Mouse (Mus musculus) hindbrain, embryonic 10.5 days (tissue): ENCODE data around the gene Rnd1. TPM values are rescaled to one million over a fixed set of nuclear protein-coding genes. Genes with fewer than 3 reads are reported as not detected.

Experiments used
- DNase-seq: peaks from one replicate; pipeline ENCODE4 v3.0.0-alpha.2; 2017; ENCODE audit warnings: low spot score
- H3K27ac ChIP-seq: fragments of 300-500 bp; sonication (generic); 2 replicates; pipeline ENCODE4 v1.5.1; 2016; ENCODE audit warnings: mild to moderate bottlenecking, moderate library complexity
- H3K27me3 ChIP-seq: fragments of 300-500 bp; sonication (generic); 2 replicates; pipeline ENCODE4 v1.6.1; 2016; ENCODE audit warnings: mild to moderate bottlenecking; ENCODE audit not compliant: poor library complexity, insufficient read depth, severe bottlenecking
- H3K36me3 ChIP-seq: fragments of 300-500 bp; sonication (generic); 2 replicates; pipeline ENCODE4 v1.6.1; 2016; ENCODE audit warnings: mild to moderate bottlenecking, moderate library complexity
- H3K4me1 ChIP-seq: fragments of 300-500 bp; sonication (generic); replicated peaks from 2 replicates; pipeline ENCODE4 v1.6.1; 2016; ENCODE audit warnings: mild to moderate bottlenecking
- H3K4me3 ChIP-seq: fragments of 300-500 bp; sonication (generic); 2 replicates; pipeline ENCODE4 v1.5.1; 2016; ENCODE audit warnings: mild to moderate bottlenecking, moderate library complexity
- H3K9me3 ChIP-seq: fragments of 300-500 bp; sonication (generic); 2 replicates; pipeline ENCODE4 v1.6.1; 2016; ENCODE audit warnings: mild to moderate bottlenecking, moderate library complexity
- WGBS: fragments of 180-500 bp; shearing (Covaris S2); methylation state at CpG from one replicate; pipeline ENCODE4 v1.1.7; 2016; 5-methylcytosine and 5-hydroxymethylcytosine counted together
- polyA plus RNA-seq: library from polyadenylated mRNA; unstranded; fragments of >200 nt; fragmentation: Nextera tagmentation; extraction: Ambion mirVana; gene quantifications from 2 replicates; pipeline ENCODE4 v1.2.1, GENCODE M21; 2016

Gene Rnd1
- polyA plus RNA-seq, 1 experiment from 2014 or later: 5.8 TPM

- Histone ChIP-seq H3K4me3 (no peak overlapping the region), H3K27ac (peak overlapping the region; percentile 62; the same call in 1 of the 2 replicates), H3K36me3 (no peaks in the 10 kb centered on the region), H3K4me1 (peaks cover 32% of the 10 kb centered on the region), H3K27me3 (peaks cover 11% of the 10 kb centered on the region; the same call in 1 of the 2 replicates), H3K9me3 (no peaks in the 10 kb centered on the region)
- no peak for DNase-seq
- WGBS: 56% methylated on average over 6 of the region's 6 CpGs
These were observed 62.3 kb downstream of the Rnd1 start for GRCm38 (mm10) chr15:98614971-98615370.

- Histone ChIP-seq H3K4me3 (no peak overlapping the region), H3K27ac (peak overlapping the region; percentile 62; the same call in 1 of the 2 replicates), H3K4me1 (peaks cover 36% of the 10 kb centered on the region), H3K27me3 (peaks cover 13% of the 10 kb centered on the region; the same call in 1 of the 2 replicates), H3K9me3 (no peaks in the 10 kb centered on the region), H3K36me3 (no peaks in the 10 kb centered on the region)
- no peak for DNase-seq
- WGBS: 70% methylated on average over 9 of the region's 9 CpGs
These were observed 62.7 kb downstream of the Rnd1 start for GRCm38 (mm10) chr15:98614551-98614950.

Other genes starting within 250 kb of the Rnd1 start
- not detected in 2 replicates for gene Olfr282, start 246.2 kb downstream of the Rnd1 start, polyA plus RNA-seq
- not detected in 2 replicates for gene Olfr281, start 224.9 kb downstream of the Rnd1 start, polyA plus RNA-seq
- not detected in 2 replicates for gene OR5BS1P, start 207.6 kb downstream of the Rnd1 start, polyA plus RNA-seq
- 0.22 and 0.48 TPM in 2 replicates for gene Lalba, start 194.7 kb downstream of the Rnd1 start, polyA plus RNA-seq
- gene Olfr279, start 185.1 kb downstream of the Rnd1 start, polyA plus RNA-seq: not detected in 2 replicates
- 134 and 151 TPM in 2 replicates for gene Kansl2, start 143.2 kb downstream of the Rnd1 start, polyA plus RNA-seq
- 53.7 and 57.6 TPM in 2 replicates for gene Ccnt1, start 106.5 kb downstream of the Rnd1 start, polyA plus RNA-seq
- gene 4930415O20Rik, start 106.5 kb downstream of the Rnd1 start, polyA plus RNA-seq: not detected in 2 replicates
- gene Adcy6, start 67.4 kb downstream of the Rnd1 start, polyA plus RNA-seq: 11.6 and 12.0 TPM in 2 replicates
- 38.8 and 58.6 TPM in 2 replicates for gene Cacnb3, start 46.6 kb downstream of the Rnd1 start, polyA plus RNA-seq
- 22.8 and 23.8 TPM in 2 replicates for gene Ddx23, start 14.6 kb downstream of the Rnd1 start, polyA plus RNA-seq
- 1.7 and 3.1 TPM in 2 replicates for gene Ccdc65, start 30.7 kb upstream of the Rnd1 start, polyA plus RNA-seq
- 12.9 and 15.9 TPM in 2 replicates for gene Fkbp11, start 50.7 kb upstream of the Rnd1 start, polyA plus RNA-seq
- 42.6 and 45.1 TPM in 2 replicates for gene Arf3, start 85.8 kb upstream of the Rnd1 start, polyA plus RNA-seq
- 0.21 and 0.44 TPM in 2 replicates for gene Wnt10b, start 100.7 kb upstream of the Rnd1 start, polyA plus RNA-seq
- 13.7 and 13.8 TPM in 2 replicates for gene Wnt1, start 112.4 kb upstream of the Rnd1 start, polyA plus RNA-seq
- gene Ddn, start 132.0 kb upstream of the Rnd1 start, polyA plus RNA-seq: 0.21 and 0.56 TPM in 2 replicates
- 88.7 and 89.0 TPM in 2 replicates for gene Prkag1, start 154.1 kb upstream of the Rnd1 start, polyA plus RNA-seq
- gene Kmt2d, start 193.7 kb upstream of the Rnd1 start, polyA plus RNA-seq: 10.2 and 11.2 TPM in 2 replicates
- 21.0 and 25.7 TPM in 2 replicates for gene Rhebl1, start 217.1 kb upstream of the Rnd1 start, polyA plus RNA-seq
- gene Dhh, start 221.1 kb upstream of the Rnd1 start, polyA plus RNA-seq: 0.42 and 0.46 TPM in 2 replicates
- 22.3 and 25.5 TPM in 2 replicates for gene Lmbr1l, start 240.8 kb upstream of the Rnd1 start, polyA plus RNA-seq